Mouse (Mus musculus): ENCODE data around the gene Gm15217. TPM values are rescaled to one million over a fixed set of nuclear protein-coding genes. Genes with fewer than 3 reads are reported as not detected.
A peak's percentile ranks its signal among the peaks of the same experiment; 100 is the strongest.

Gm15217 gene
- polyA plus RNA-seq, 1 experiment from 2014 or later: 0.28 TPM

- ATAC-seq (ENCODE audit: insufficient number of reproducible peaks, low FRiP score, low TSS enrichment, low read depth): no peak
- Histone ChIP-seq H3K4me2 (peak overlapping the region; percentile 49), H3K27me3 (peaks cover 21% of the 10 kb centered on the region), H3K4me3 (peak overlapping the region; percentile 25), H3K9ac (no peak overlapping the region), H3K4me1 (peaks cover 15% of the 10 kb centered on the region), H3K36me3 (no peaks in the 10 kb centered on the region), H3K9me3 (no peaks in the 10 kb centered on the region), H3K27ac (no peak overlapping the region)
- 5% methylated on average over 27 of the region's 27 CpGs for WGBS
These were observed 19.0 kb downstream of the Gm15217 start for GRCm38 (mm10) chr14:46398091-46398695.

GRCm38 (mm10) chr14:46399925-46400324 is 20.7 kb downstream of the Gm15217 start:
- WGBS: 44% methylated on average over 2 of the region's 2 CpGs
- Histone ChIP-seq H3K4me2 (no peak overlapping the region), H3K9me3 (no peaks in the 10 kb centered on the region), H3K4me3 (no peak overlapping the region), H3K36me3 (no peaks in the 10 kb centered on the region), H3K9ac (no peak overlapping the region), H3K4me1 (peaks cover 15% of the 10 kb centered on the region), H3K27ac (no peak overlapping the region), H3K27me3 (peaks cover 21% of the 10 kb centered on the region)
- ATAC-seq (ENCODE audit: insufficient number of reproducible peaks, low FRiP score, low TSS enrichment, low read depth): no peak

GRCm38 (mm10) chr14:46408319-46408718 is 29.1 kb downstream of the Gm15217 start:
- Histone ChIP-seq H3K4me1 (no peaks in the 10 kb centered on the region), H3K4me3 (no peak overlapping the region), H3K36me3 (no peaks in the 10 kb centered on the region), H3K9me3 (no peaks in the 10 kb centered on the region), H3K27me3 (no peaks in the 10 kb centered on the region), H3K4me2 (no peak overlapping the region), H3K27ac (no peak overlapping the region), H3K9ac (no peak overlapping the region)
- ATAC-seq (ENCODE audit: insufficient number of reproducible peaks, low FRiP score, low TSS enrichment, low read depth): no peak
- 83% methylated on average over 3 of the region's 3 CpGs for WGBS

GRCm38 (mm10) chr14:46409016-46409415 is 29.8 kb downstream of the Gm15217 start:
- no peak for ATAC-seq (ENCODE audit: insufficient number of reproducible peaks, low FRiP score, low TSS enrichment, low read depth)
- Histone ChIP-seq H3K4me1 (no peaks in the 10 kb centered on the region), H3K9me3 (no peaks in the 10 kb centered on the region), H3K27me3 (no peaks in the 10 kb centered on the region), H3K4me2 (no peak overlapping the region), H3K4me3 (no peak overlapping the region), H3K36me3 (no peaks in the 10 kb centered on the region), H3K27ac (no peak overlapping the region), H3K9ac (no peak overlapping the region)
- 71% methylated on average over 10 of the region's 10 CpGs for WGBS

- H3K4me3 ChIP-seq: no peak overlapping the region
- no peak overlapping the region for H3K27ac ChIP-seq
- H3K9ac ChIP-seq: no peak overlapping the region
- no peaks in the 10 kb centered on the region for H3K4me1 ChIP-seq
- no peaks in the 10 kb centered on the region for H3K36me3 ChIP-seq
- ATAC-seq (ENCODE audit: insufficient number of reproducible peaks, low FRiP score, low TSS enrichment, low read depth): no peak
- 62% methylated on average over 4 of the region's 4 CpGs for WGBS
- no peaks in the 10 kb centered on the region for H3K9me3 ChIP-seq
- H3K27me3 ChIP-seq: no peaks in the 10 kb centered on the region
- no peak overlapping the region for H3K4me2 ChIP-seq
These were observed 31.4 kb downstream of the Gm15217 start for GRCm38 (mm10) chr14:46410557-46411120.

- Histone ChIP-seq H3K36me3 (no peaks in the 10 kb centered on the region), H3K4me2 (no peak overlapping the region), H3K4me3 (no peak overlapping the region), H3K27ac (no peak overlapping the region), H3K9ac (no peak overlapping the region), H3K27me3 (no peaks in the 10 kb centered on the region), H3K9me3 (no peaks in the 10 kb centered on the region), H3K4me1 (no peaks in the 10 kb centered on the region)
- 79% methylated on average over 7 of the region's 7 CpGs for WGBS
- ATAC-seq (ENCODE audit: insufficient number of reproducible peaks, low FRiP score, low TSS enrichment, low read depth): no peak
These were observed 33.3 kb downstream of the Gm15217 start for GRCm38 (mm10) chr14:46412497-46413000.

GRCm38 (mm10) chr14:46418371-46419097 is 39.3 kb downstream of the Gm15217 start:
- H3K27ac ChIP-seq: no peak overlapping the region

GRCm38 (mm10) chr14:46419269-46419668 is 40.1 kb downstream of the Gm15217 start:
- H3K36me3 ChIP-seq: no peaks in the 10 kb centered on the region

More at GRCm38 (mm10) chr14:46418371-46419097, 39.3 kb downstream of the Gm15217 start:
- Histone ChIP-seq H3K4me3 (no peak overlapping the region), H3K4me2 (no peak overlapping the region), H3K36me3 (no peaks in the 10 kb centered on the region), H3K27me3 (no peaks in the 10 kb centered on the region), H3K9ac (no peak overlapping the region), H3K9me3 (no peaks in the 10 kb centered on the region), H3K4me1 (0 out of 2 replicates have a peak, but pooled peaks cover 2% of the 10 kb centered on the region)
- ATAC-seq (ENCODE audit: insufficient number of reproducible peaks, low FRiP score, low TSS enrichment, low read depth): no peak
- 69% methylated on average over 15 of the region's 15 CpGs for WGBS

GRCm38 (mm10) chr14:46421823-46422222 is 42.6 kb downstream of the Gm15217 start:
- Histone ChIP-seq H3K27ac (no peak overlapping the region), H3K36me3 (no peaks in the 10 kb centered on the region), H3K9me3 (no peaks in the 10 kb centered on the region), H3K9ac (no peak overlapping the region), H3K4me2 (no peak overlapping the region), H3K4me1 (0 out of 2 replicates have a peak, but pooled peaks cover 2% of the 10 kb centered on the region), H3K4me3 (no peak overlapping the region), H3K27me3 (no peaks in the 10 kb centered on the region)
- no peak for ATAC-seq (ENCODE audit: insufficient number of reproducible peaks, low FRiP score, low TSS enrichment, low read depth)
- WGBS: 70% methylated on average over 3 of the region's 3 CpGs

More at GRCm38 (mm10) chr14:46419269-46419668, 40.1 kb downstream of the Gm15217 start:
- 0 out of 2 replicates have a peak, but pooled peaks cover 2% of the 10 kb centered on the region for H3K4me1 ChIP-seq
- H3K9me3 ChIP-seq: no peaks in the 10 kb centered on the region
- 42% methylated on average over 11 of the region's 11 CpGs for WGBS
- no peak overlapping the region for H3K4me2 ChIP-seq
- no peak overlapping the region for H3K27ac ChIP-seq
- no peaks in the 10 kb centered on the region for H3K27me3 ChIP-seq
- H3K9ac ChIP-seq: no peak overlapping the region
- ATAC-seq (ENCODE audit: insufficient number of reproducible peaks, low FRiP score, low TSS enrichment, low read depth): no peak
- H3K4me3 ChIP-seq: no peak overlapping the region

GRCm38 (mm10) chr14:46427251-46427650 is 48.0 kb downstream of the Gm15217 start:
- Histone ChIP-seq H3K4me2 (no peak overlapping the region), H3K4me1 (no peaks in the 10 kb centered on the region), H3K27ac (no peak overlapping the region), H3K27me3 (no peaks in the 10 kb centered on the region), H3K9me3 (no peaks in the 10 kb centered on the region), H3K36me3 (no peaks in the 10 kb centered on the region), H3K4me3 (no peak overlapping the region), H3K9ac (no peak overlapping the region)
- no peak for ATAC-seq (ENCODE audit: insufficient number of reproducible peaks, low FRiP score, low TSS enrichment, low read depth)
- WGBS: 88% methylated on average over 13 of the region's 13 CpGs

GRCm38 (mm10) chr14:46430231-46430630 is 51.0 kb downstream of the Gm15217 start:
- WGBS: 73% methylated on average over 5 of the region's 5 CpGs
- Histone ChIP-seq H3K27ac (no peak overlapping the region), H3K4me3 (no peak overlapping the region), H3K9me3 (no peaks in the 10 kb centered on the region), H3K4me2 (no peak overlapping the region), H3K4me1 (no peaks in the 10 kb centered on the region), H3K9ac (no peak overlapping the region), H3K27me3 (no peaks in the 10 kb centered on the region), H3K36me3 (no peaks in the 10 kb centered on the region)
- no peak for ATAC-seq (ENCODE audit: insufficient number of reproducible peaks, low FRiP score, low TSS enrichment, low read depth)
